Mouse (Mus musculus): ENCODE data around the gene Tnnt1.
A peak's percentile ranks its signal among the peaks of the same experiment; 100 is the strongest.

Gene Tnnt1

GRCm38 (mm10) chr7:4497271-4497903 is 18.8 kb downstream of the Tnnt1 start:
- DNase-seq = no peak

- DNase-seq = no peak
These were observed 19.7 kb downstream of the Tnnt1 start for GRCm38 (mm10) chr7:4496468-4496867.

- no peak for DNase-seq
These were observed 22.2 kb downstream of the Tnnt1 start for GRCm38 (mm10) chr7:4493991-4494390.

- DNase-seq = no peak
These were observed 23.6 kb downstream of the Tnnt1 start for GRCm38 (mm10) chr7:4492284-4493224.

- no peak for DNase-seq
These were observed 24.9 kb downstream of the Tnnt1 start for GRCm38 (mm10) chr7:4491308-4491707.

GRCm38 (mm10) chr7:4482281-4482680 is 33.9 kb downstream of the Tnnt1 start:
- no peak for DNase-seq

GRCm38 (mm10) chr7:4479674-4480073 is 36.5 kb downstream of the Tnnt1 start:
- no peak for DNase-seq

GRCm38 (mm10) chr7:4478796-4479291 is 37.3 kb downstream of the Tnnt1 start:
- no peak for DNase-seq

GRCm38 (mm10) chr7:4478021-4478795 is 38.0 kb downstream of the Tnnt1 start:
- DNase-seq = peak; percentile 85

GRCm38 (mm10) chr7:4473940-4474339 is 42.2 kb downstream of the Tnnt1 start:
- DNase-seq = no peak

GRCm38 (mm10) chr7:4471179-4471555 is 45.0 kb downstream of the Tnnt1 start:
- peak; percentile 71 for DNase-seq

GRCm38 (mm10) chr7:4470275-4471178 is 45.7 kb downstream of the Tnnt1 start:
- peak; percentile 76 for DNase-seq

- no peak for DNase-seq
These were observed 48.4 kb downstream of the Tnnt1 start for GRCm38 (mm10) chr7:4467801-4468200.

- peak; percentile 83 for DNase-seq
These were observed 51.9 kb downstream of the Tnnt1 start for GRCm38 (mm10) chr7:4464194-4464824.

- DNase-seq = no peak
These were observed 55.4 kb downstream of the Tnnt1 start, which contains the start of gene Eps8l1 for GRCm38 (mm10) chr7:4460576-4461434. TSS of gene Eps8l1 (plus strand) at chr7:4460674.

Data from kidney, adult 11 months (tissue).